Mouse (Mus musculus) liver, embryonic 12.5 days (tissue): ENCODE data around the gene Slc44a4. TPM values are rescaled to one million over a fixed set of nuclear protein-coding genes. Genes with fewer than 3 reads are reported as not detected.
A peak's percentile ranks its signal among the peaks of the same experiment; 100 is the strongest.

Experiments
- ATAC-seq: fragments of 200-750 bp; cut with Nextera tagmentation; 2 replicates; pipeline ENCODE4 v1.8.0; 2017; ENCODE audit warnings: moderate number of reproducible peaks, mild to moderate bottlenecking, moderate library complexity
- H3K27ac ChIP-seq: fragments of 300-500 bp; sonication (generic); 2 replicates; pipeline ENCODE4 v1.5.1; 2016; ENCODE audit warnings: mild to moderate bottlenecking
- H3K27me3 ChIP-seq: fragments of 300-500 bp; sonication (generic); replicated peaks from 2 replicates; pipeline ENCODE4 v1.6.1; 2016; ENCODE audit warnings: mild to moderate bottlenecking, moderate library complexity
- H3K36me3 ChIP-seq: fragments of 300-500 bp; sonication (generic); 2 replicates; pipeline ENCODE4 v1.6.1; 2016; ENCODE audit warnings: mild to moderate bottlenecking, moderate library complexity
- H3K4me1 ChIP-seq: fragments of 300-500 bp; sonication (generic); 2 replicates; pipeline ENCODE4 v1.6.1; 2016
- H3K4me2 ChIP-seq: fragments of 300-500 bp; sonication (generic); 2 replicates; pipeline ENCODE4 v1.6.1; 2016; ENCODE audit warnings: mild to moderate bottlenecking, moderate library complexity
- H3K4me3 ChIP-seq: fragments of 300-500 bp; sonication (generic); 2 replicates; pipeline ENCODE4 v1.5.1; 2016; ENCODE audit warnings: mild to moderate bottlenecking, moderate library complexity
- H3K9ac ChIP-seq: fragments of 300-500 bp; sonication (generic); 2 replicates; pipeline ENCODE4 v1.6.1; 2016; ENCODE audit warnings: mild to moderate bottlenecking, moderate library complexity
- H3K9me3 ChIP-seq: fragments of 300-500 bp; sonication (generic); replicated peaks from 2 replicates; pipeline ENCODE4 v1.6.1; 2016; ENCODE audit warnings: mild to moderate bottlenecking, moderate library complexity
- WGBS: fragments of 180-500 bp; shearing (Covaris S2); methylation state at CpG from one replicate; pipeline ENCODE4 v1.1.7; 2016; ENCODE audit not compliant: insufficient replicate concordance; 5-methylcytosine and 5-hydroxymethylcytosine counted together
- polyA plus RNA-seq: library from polyadenylated mRNA; unstranded; fragments of >200 nt; fragmentation: Nextera tagmentation; extraction: Ambion mirVana; gene quantifications from 2 replicates; pipeline ENCODE4 v1.2.1, GENCODE M21; 2016

Gene Slc44a4
- polyA plus RNA-seq, 1 experiment from 2014 or later = 0.75 TPM

DNA sequence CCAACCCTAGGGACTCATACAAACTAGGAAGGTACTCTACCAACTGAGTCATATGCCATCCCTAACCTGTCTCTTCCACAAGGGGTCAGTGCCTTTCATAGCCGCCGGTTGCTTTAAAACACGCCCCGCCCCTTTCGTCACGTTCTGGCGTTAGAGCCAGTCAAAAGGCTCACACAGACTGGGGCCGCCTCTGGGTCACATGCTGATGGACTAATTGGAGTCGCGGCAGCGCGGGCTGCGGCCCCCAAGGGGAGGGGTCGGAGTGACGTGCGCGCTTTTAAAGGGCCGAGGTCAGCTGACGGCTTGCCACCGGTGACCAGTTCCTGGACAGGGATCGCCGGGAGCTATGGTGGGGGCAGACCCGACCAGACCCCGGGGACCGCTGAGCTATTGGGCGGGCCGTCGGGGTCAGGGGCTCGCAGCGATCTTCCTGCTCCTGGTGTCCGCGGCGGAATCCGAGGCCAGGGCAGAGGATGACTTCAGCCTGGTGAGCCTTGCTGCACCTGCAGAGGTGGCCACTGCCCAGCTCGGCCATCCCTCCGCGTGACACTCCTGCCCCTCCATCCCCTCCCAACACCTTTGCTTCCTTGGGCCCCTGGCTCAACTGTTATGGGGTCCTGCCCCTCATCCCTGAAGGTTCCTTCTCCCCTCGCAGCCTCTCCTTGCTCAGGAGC is 16.9 kb downstream of the Slc44a4 start, which contains the start of gene Neu1:
Gene Neu1 (plus strand): TSS at position 193 of the 674 bp plus-strand sequence.
- peaks cover 38% of the 10 kb centered on the region for H3K4me1 ChIP-seq
- no peaks in the 10 kb centered on the region for H3K9me3 ChIP-seq
- peak within 1 kb of the TSS; percentile 81 for H3K9ac ChIP-seq
- H3K27me3 ChIP-seq = no peaks in the 10 kb centered on the region
- H3K36me3 ChIP-seq = peaks cover 18% of the 10 kb centered on the region; the same call in 1 of the 2 replicates
- peak; percentile 92 for ATAC-seq
- peak within 1 kb of the TSS; percentile 98 for H3K4me2 ChIP-seq
- peak within 1 kb of the TSS; percentile 72 for H3K4me3 ChIP-seq
- H3K27ac ChIP-seq = peak within 1 kb of the TSS; percentile 64
- WGBS = 1% methylated on average over 38 of the region's 38 CpGs

DNA sequence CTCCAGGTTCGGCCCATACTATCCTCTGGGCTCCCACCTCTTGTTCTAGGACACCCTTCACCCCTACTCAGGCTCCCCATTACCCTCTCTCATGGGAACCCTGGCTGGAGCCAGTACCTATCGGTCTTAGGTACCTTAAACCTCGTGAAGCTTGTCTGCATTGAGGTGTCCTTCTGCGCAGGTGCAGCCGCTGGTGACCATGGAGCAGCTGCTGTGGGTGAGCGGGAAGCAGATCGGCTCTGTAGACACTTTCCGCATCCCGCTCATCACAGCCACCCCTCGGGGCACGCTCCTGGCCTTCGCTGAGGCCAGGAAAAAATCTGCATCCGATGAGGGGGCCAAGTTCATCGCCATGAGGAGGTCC is 17.5 kb downstream of the Slc44a4 start:
- peak overlapping the region; percentile 72 for H3K4me3 ChIP-seq
- peak overlapping the region; percentile 81 for H3K9ac ChIP-seq
- H3K27ac ChIP-seq = peak overlapping the region; percentile 64
- no peaks in the 10 kb centered on the region for H3K27me3 ChIP-seq
- WGBS = 15% methylated on average over 14 of the region's 14 CpGs
- peaks cover 18% of the 10 kb centered on the region; the same call in 1 of the 2 replicates for H3K36me3 ChIP-seq
- no peak; the same call in 1 of the 2 replicates for ATAC-seq
- H3K9me3 ChIP-seq = no peaks in the 10 kb centered on the region
- H3K4me2 ChIP-seq = peak overlapping the region; percentile 98
- peaks cover 38% of the 10 kb centered on the region for H3K4me1 ChIP-seq

DNA sequence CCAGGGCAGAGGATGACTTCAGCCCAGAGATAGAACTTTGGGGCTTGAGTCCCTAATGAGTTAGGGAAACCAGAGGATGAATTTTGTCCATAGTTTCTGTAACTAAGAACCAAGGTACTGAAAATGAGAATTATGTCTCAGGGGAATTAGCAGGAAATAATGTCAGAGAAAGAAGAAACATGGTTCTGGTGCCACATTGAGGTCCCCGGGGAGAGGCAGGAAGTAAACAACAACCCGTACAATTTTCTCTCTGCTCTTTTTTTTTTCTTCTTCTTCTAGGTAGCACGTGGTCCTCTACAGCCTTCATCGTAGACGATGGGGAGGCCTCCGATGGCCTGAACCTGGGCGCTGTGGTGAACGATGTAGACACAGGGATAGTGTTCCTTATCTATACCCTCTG is 18.0 kb downstream of the Slc44a4 start:
- no peaks in the 10 kb centered on the region for H3K27me3 ChIP-seq
- no peaks in the 10 kb centered on the region for H3K9me3 ChIP-seq
- WGBS = 64% methylated on average over 8 of the region's 8 CpGs
- ATAC-seq = no peak
- peaks cover 18% of the 10 kb centered on the region; the same call in 1 of the 2 replicates for H3K36me3 ChIP-seq
- peak overlapping the region; percentile 72 for H3K4me3 ChIP-seq
- no peak overlapping the region for H3K27ac ChIP-seq
- H3K9ac ChIP-seq = peak overlapping the region; percentile 81
- H3K4me2 ChIP-seq = peak overlapping the region; percentile 98
- H3K4me1 ChIP-seq = peaks cover 38% of the 10 kb centered on the region

DNA sequence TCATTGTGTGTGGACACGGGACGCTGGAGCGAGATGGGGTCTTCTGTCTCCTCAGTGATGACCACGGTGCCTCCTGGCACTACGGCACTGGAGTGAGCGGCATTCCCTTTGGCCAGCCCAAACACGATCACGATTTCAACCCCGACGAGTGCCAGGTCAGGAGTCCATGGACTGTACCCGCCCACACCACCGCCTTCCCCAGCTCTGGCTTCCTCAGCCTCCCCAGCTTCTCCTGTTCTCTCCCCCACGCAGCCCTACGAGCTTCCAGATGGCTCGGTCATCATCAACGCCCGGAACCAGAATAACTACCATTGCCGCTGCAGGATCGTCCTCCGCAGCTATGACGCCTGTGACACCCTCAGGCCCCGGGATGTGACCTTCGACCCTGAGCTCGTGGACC is 19.8 kb downstream of the Slc44a4 start:
- H3K36me3 ChIP-seq = peaks cover 18% of the 10 kb centered on the region; the same call in 1 of the 2 replicates
- no peaks in the 10 kb centered on the region for H3K9me3 ChIP-seq
- H3K4me1 ChIP-seq = peaks cover 38% of the 10 kb centered on the region
- no peak overlapping the region for H3K9ac ChIP-seq
- H3K27me3 ChIP-seq = no peaks in the 10 kb centered on the region
- ATAC-seq = no peak
- H3K4me3 ChIP-seq = no peak overlapping the region
- WGBS = 68% methylated on average over 24 of the region's 24 CpGs
- H3K4me2 ChIP-seq = peak overlapping the region; percentile 31
- no peak overlapping the region for H3K27ac ChIP-seq

DNA sequence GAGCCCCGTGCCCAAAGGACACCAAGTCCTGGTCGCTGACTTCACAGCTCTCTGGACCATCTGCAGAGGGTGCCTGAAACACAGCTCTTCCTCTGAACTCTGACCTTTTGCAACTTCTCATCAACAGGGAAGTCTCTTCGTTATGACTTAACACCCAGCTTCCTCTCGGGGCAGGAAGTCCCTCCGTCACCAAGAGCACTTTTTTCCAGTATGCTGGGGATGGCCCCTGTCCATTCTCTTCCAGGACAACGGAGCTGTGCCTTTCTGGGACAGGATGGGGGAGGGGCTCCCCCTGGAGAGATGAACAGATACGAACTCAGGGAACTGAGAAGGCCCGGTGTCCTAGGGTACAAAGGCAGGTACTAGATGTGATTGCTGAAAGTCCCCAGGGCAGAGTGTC is 20.6 kb downstream of the Slc44a4 start:
- ATAC-seq = no peak
- Histone ChIP-seq H3K9me3 (no peaks in the 10 kb centered on the region), H3K27me3 (no peaks in the 10 kb centered on the region), H3K4me1 (peaks cover 38% of the 10 kb centered on the region), H3K4me3 (no peak overlapping the region), H3K36me3 (peaks cover 18% of the 10 kb centered on the region; the same call in 1 of the 2 replicates), H3K27ac (peak overlapping the region; percentile 37; the same call in 1 of the 2 replicates), H3K4me2 (0 out of 2 replicates have a peak overlapping the region, but pooled peaks have one; percentile 15), H3K9ac (no peak overlapping the region)
- WGBS = 37% methylated on average over 8 of the region's 8 CpGs

DNA sequence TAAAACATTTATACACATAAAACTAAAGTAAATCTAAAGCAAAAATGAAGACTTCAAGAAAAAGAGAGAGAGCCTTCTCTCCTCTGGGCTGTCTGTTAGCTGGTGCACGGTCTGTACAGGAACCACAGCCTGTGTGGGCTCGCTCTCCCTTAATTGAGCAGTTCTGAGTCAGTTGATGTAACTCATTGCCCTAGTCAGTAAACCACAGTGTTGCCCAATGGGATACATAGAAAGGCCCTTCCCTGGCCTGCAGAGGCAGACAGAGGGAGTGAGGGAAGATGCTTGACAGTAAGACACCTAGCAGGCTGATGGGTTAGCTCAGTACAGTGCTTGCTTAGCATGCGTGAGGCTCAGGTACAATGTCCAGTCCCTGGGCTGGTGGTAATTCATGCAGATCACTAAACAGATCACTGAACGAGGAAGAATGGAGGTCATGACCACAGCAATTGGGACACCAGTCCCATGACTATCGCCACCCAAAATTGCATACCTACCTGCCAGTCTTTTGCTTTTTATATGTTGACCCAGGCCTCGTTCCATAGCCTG is 23.8 kb downstream of the Slc44a4 start:
- no peak overlapping the region for H3K9ac ChIP-seq
- H3K4me3 ChIP-seq = no peak overlapping the region
- 71% methylated on average over 6 of the region's 6 CpGs for WGBS
- ATAC-seq = no peak
- peaks cover 18% of the 10 kb centered on the region; the same call in 1 of the 2 replicates for H3K36me3 ChIP-seq
- no peaks in the 10 kb centered on the region for H3K27me3 ChIP-seq
- peaks cover 35% of the 10 kb centered on the region for H3K4me1 ChIP-seq
- H3K27ac ChIP-seq = no peak overlapping the region
- H3K4me2 ChIP-seq = no peak overlapping the region
- no peaks in the 10 kb centered on the region for H3K9me3 ChIP-seq

DNA sequence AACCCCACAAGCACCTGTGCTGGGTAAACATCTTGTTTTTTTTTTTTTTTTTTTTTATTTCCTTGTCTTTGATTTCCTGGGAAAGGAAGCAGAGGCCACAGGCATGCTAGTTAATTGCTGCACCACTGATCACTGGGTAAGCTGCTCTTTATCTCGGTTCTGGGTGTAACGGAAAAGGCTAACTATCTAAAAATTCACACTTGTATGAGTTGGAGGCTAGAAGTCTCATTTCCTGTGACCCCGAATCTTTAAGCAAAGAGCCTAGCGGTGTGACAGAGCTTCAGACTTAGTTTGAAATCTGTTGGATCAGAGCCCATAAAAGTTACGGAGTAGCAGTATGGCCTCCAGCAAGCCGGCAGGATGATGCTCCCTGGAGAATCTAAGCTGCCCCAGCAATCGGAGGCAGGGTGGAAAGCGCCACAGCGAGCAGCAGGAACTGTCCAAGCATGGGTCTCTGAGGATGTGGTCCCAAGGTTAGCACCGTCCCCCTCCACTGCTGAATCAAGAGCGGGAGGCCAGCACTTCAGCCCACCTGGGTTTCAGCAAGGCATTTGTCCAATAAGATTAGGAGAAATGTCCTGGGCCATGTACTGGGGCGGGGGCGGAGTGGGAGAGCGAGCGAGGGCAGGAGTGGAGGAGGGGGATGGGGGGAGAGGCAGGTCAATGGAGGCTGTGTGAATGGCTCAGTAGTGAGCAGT is 27.2 kb downstream of the Slc44a4 start:
- Histone ChIP-seq H3K4me3 (peak overlapping the region; percentile 32), H3K36me3 (no peaks in the 10 kb centered on the region), H3K9ac (peak overlapping the region; percentile 60), H3K9me3 (no peaks in the 10 kb centered on the region), H3K4me2 (peak overlapping the region; percentile 71), H3K27me3 (no peaks in the 10 kb centered on the region), H3K27ac (peak overlapping the region; percentile 74), H3K4me1 (peaks cover 19% of the 10 kb centered on the region)
- ATAC-seq = peak; percentile 50; the same call in 1 of the 2 replicates
- WGBS = 16% methylated on average over 15 of the region's 15 CpGs

DNA sequence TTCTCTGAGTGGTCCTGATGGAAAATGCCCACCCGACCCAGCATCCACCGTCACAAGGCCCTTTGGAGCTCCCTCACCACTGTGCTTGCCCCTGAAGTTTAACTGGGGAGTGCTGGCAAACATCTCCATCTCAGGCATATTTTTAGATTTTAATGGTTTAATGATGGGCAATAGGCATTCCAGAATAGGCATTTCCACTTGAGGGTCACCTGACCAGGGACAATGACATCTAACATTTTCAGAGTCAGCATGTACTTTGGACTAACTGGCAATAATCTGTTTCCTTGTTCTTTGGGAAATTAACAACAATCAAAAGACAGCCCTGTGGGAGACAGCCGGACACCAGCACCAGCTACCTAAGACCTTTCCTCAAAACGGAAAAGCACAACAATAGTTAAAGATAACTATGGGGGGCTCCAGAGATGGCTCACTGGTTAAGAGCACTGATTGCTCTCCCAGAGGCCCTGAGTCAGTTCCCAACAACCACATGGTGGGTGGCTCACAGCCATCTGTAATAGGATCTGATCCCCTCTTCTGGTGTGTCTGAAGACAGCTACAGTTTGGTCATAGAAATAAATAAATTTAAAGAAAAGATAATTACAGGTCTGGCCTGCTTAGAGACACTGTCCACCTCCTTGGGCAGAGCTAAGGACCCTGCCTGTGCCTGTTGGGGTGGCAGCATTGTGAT is 29.0 kb downstream of the Slc44a4 start:
- Histone ChIP-seq H3K27me3 (no peaks in the 10 kb centered on the region), H3K4me1 (peaks cover 19% of the 10 kb centered on the region), H3K36me3 (no peaks in the 10 kb centered on the region), H3K4me2 (no peak overlapping the region), H3K4me3 (no peak overlapping the region), H3K9ac (no peak overlapping the region), H3K27ac (no peak overlapping the region), H3K9me3 (no peaks in the 10 kb centered on the region)
- 77% methylated on average over 4 of the region's 4 CpGs for WGBS
- ATAC-seq = no peak

DNA sequence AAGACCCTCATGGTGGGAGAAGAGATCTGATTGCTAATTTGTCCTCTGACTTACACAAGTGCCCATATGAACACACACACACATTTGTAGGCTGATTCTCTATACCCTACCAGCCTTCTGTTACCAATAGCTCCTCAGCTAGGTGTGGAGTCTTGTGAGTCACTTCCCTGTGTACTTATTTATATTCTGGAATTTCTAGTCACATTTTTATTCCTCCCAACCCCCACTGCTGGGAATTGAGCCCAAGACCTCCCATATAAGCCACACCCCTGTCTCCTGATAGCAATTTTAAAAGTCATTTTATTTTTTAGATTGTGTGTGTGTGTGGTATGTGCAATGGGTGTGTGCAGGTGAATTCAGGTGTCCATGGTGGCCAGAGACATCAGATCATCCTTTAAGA is 30.1 kb downstream of the Slc44a4 start:
- Histone ChIP-seq H3K4me1 (peaks cover 19% of the 10 kb centered on the region), H3K36me3 (peaks cover 1% of the 10 kb centered on the region), H3K9ac (no peak overlapping the region), H3K27ac (no peak overlapping the region), H3K4me3 (no peak overlapping the region), H3K27me3 (no peaks in the 10 kb centered on the region), H3K4me2 (no peak overlapping the region), H3K9me3 (no peaks in the 10 kb centered on the region)
- ATAC-seq = no peak

DNA sequence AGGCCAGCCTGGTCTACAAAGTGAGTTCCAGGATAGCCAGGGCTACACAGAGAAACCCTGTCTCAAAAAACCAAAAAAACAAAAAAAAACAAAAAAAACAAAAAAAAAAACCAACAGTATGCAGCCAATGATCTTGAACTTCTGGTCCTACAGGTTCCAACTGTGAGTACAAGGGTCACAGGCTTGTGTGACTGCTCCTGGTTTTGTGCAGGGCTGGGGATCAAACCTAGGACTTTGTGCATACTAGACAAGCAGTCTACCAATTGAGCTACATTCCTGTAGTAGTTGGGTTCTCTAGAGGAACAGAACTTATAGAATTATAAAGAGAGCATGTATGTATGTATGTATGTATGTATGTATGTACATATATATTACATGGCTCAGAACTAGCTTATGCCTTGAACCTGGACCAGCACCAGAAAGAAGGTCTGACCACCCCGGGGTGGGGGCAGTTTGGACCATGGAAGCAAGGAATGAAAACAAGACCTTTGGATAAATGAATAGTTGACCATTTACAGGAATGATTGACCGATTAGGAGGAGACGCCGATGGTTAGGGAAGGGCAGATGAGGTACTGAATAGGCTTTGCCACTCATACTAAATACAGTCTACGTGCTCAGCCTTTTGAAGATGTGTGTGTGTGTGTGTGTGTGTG is 32.3 kb downstream of the Slc44a4 start:
- H3K36me3 ChIP-seq = peaks cover 24% of the 10 kb centered on the region
- 73% methylated on average over 5 of the region's 5 CpGs for WGBS
- H3K27ac ChIP-seq = no peak overlapping the region
- H3K4me2 ChIP-seq = no peak overlapping the region
- no peaks in the 10 kb centered on the region for H3K9me3 ChIP-seq
- peaks cover 31% of the 10 kb centered on the region for H3K4me1 ChIP-seq
- H3K27me3 ChIP-seq = no peaks in the 10 kb centered on the region
- no peak overlapping the region for H3K4me3 ChIP-seq
- no peak for ATAC-seq
- H3K9ac ChIP-seq = no peak overlapping the region

DNA sequence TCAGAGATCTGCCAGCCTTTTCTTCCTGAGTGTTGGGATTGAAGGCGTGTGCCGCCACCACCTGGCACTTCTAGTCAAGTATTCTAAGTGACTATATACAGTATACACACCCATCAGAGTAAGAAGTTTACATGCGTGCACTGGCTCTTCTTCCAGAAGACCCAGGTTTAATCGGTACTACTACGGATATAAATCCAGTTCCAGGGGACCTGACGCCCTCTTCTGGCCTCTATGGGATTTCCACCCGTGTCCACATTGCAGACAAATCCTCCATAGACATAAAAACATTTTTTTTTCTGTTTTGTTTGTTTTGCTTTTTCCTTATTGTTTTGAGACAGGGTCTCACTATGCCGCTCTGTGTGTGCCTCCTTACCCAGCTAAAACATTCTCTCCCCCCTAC is 33.3 kb downstream of the Slc44a4 start:
- H3K4me2 ChIP-seq = no peak overlapping the region
- H3K9me3 ChIP-seq = no peaks in the 10 kb centered on the region
- H3K27me3 ChIP-seq = no peaks in the 10 kb centered on the region
- peaks cover 25% of the 10 kb centered on the region for H3K4me1 ChIP-seq
- peaks cover 25% of the 10 kb centered on the region for H3K36me3 ChIP-seq
- H3K9ac ChIP-seq = no peak overlapping the region
- H3K4me3 ChIP-seq = no peak overlapping the region
- 29% methylated on average over 8 of the region's 8 CpGs for WGBS
- ATAC-seq = no peak
- no peak overlapping the region for H3K27ac ChIP-seq
